Mouse (Mus musculus) CD4-positive, CD25-positive, alpha-beta regulatory T cell, adult 9 weeks (primary cell): ENCODE data around the gene Mageb16. TPM values are rescaled to one million over a fixed set of nuclear protein-coding genes. Genes with fewer than 3 reads are reported as not detected.

Experiments
- polyA plus RNA-seq: library from polyadenylated mRNA; unstranded; fragments of 100-300 nt; shearing (Covaris generic); gene quantifications from one replicate; pipeline ENCODE4 v1.2.1, GENCODE M21; 2017

Gene Mageb16
- 0.16 TPM for polyA plus RNA-seq

GRCm38 (mm10) chrX:79671411-79671810 is at the start of gene Mageb16:
TSS of gene Mageb16 (minus strand) at chrX:79671435.

Other genes starting within 250 kb of the Mageb16 start
- not detected for gene Gm7173, start 154.2 kb downstream of the Mageb16 start, polyA plus RNA-seq